Mouse (Mus musculus) heart, adult 18-20 months (tissue): ENCODE results near the gene Txndc5. TPM values are rescaled to one million over a fixed set of nuclear protein-coding genes. Genes with fewer than 3 reads are reported as not detected.

Source experiments
- DNase-seq, 2 experiments: peaks; one replicate each; pipeline ENCODE4 v3.0.0; 2021 to 2022; ENCODE audit warnings: mixed read lengths in 1 of 2
- total RNA-seq, 2 experiments: library from RNA; stranded (reverse); gene quantifications; 2 replicates each; pipeline ENCODE4 v1.2.3; 2021

Txndc5 gene
- total RNA-seq, 2 experiments from 2014 or later: 34.0 to 35.4 TPM

GRCm38 (mm10) chr13:38470882-38471281, 57.7 kb downstream of the Txndc5 start:
- no peak for DNase-seq

GRCm38 (mm10) chr13:38463410-38463809, 65.2 kb downstream of the Txndc5 start:
- no peak for DNase-seq

DNA sequence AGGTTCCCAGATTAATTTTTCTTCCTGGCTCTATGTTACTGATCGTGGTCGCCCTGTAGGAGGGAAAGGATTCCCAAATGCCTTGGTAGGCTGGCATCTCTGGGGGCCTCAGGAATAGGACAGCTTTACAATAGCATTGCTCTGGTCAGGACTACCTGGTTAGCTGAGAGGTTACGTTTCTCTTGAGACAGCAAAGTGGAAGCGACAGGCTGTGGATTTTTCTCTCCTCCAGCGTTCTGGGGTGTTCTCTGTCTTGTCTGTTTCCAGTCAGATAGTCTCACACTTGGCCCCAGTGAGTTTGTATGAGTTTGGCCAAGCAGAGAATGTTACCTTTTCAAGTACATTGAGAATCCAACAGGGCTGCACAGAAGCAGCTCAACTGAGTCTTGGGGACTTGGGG, 77.2 kb downstream of the Txndc5 start:
- no peak for DNase-seq

Other genes starting within 250 kb of the Txndc5 start
- 10 to 100 TPM; 19.7 to 23.4 TPM for gene Bmp6, start 183.7 kb downstream of the Txndc5 start, total RNA-seq
- gene Bloc1s5, start 106.3 kb upstream of the Txndc5 start, total RNA-seq: 10 to 100 TPM; 12.7 to 13.0 TPM
- gene Eef1e1, start 130.2 kb upstream of the Txndc5 start, total RNA-seq: 10 to 100 TPM in 1 of 2 experiments, 1 to 10 TPM in 1; 9.3 to 14.2 TPM